Mouse (Mus musculus) frontal cortex, adult (tissue): ENCODE measurements around the gene D7Ertd443e.

Experiments
- ATAC-seq: cut with Nextera tagmentation; 2 replicates; pipeline ENCODE4 v1.9.2; 2017; ENCODE audit warnings: mild to moderate bottlenecking, moderate library complexity, mixed read lengths; ENCODE audit not compliant: low TSS enrichment

The D7Ertd443e gene

DNA sequence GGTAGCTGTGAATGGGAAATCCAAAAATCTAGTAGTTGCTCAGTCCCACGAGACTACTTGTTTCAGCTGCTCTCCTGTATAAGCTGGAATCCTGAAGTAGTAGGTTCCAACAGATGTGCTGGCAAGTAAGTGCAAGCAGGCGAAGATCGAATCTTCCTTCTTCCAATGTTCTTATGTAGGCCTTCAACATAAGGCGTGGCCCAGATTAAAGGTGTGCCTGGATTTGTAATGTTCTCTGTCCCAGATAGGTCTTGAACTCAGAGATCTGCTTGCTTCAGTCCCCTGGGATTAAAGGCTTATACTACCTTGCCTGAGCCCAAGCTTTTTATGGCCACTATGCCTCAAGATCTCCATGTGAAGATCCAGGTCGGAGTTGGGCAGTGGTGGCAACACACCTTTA, at the start of gene D7Ertd443e:
D7Ertd443e (minus strand) TSS at position 101 of the 400 bp plus-strand sequence.
- ATAC-seq: no peak

DNA sequence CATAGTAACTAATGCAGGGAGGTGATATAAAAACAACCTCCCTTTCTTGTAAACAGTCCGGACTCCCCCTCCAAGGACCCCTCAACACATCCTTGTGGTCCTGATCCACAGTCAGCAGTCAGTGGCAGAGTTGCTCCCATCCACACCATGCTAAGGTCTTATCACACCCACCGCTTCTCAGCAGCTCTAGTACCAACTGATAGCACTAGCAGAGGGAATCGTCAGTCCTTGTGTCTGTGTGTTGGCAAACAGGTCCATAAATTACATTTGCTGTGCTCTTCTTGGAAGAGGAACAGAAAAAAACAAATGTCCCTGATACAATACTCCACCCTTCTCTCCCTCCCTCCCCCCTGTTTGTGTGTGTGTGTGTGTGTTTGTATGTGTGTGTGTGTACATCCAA, 46.2 kb upstream of the D7Ertd443e start:
- no peak for ATAC-seq

DNA sequence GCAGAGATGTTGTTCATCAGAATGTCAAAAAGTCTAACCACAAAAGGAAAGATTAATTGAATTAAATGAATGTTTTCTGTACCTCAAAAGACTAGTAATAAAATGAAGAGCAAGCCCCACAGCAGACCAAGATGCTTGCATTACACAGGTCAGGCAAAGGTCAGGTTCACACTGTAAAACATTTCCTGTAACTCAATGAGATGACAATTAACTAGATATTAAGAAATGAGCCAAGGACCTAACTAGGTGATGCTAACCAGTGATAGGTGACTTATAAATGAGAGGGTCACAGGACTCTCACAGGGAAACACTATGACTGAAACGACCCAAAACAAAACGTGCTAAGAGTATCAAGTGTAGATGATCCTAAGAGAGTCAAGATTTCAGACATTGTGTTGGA, 43.2 kb upstream of the D7Ertd443e start:
- no peak for ATAC-seq

DNA sequence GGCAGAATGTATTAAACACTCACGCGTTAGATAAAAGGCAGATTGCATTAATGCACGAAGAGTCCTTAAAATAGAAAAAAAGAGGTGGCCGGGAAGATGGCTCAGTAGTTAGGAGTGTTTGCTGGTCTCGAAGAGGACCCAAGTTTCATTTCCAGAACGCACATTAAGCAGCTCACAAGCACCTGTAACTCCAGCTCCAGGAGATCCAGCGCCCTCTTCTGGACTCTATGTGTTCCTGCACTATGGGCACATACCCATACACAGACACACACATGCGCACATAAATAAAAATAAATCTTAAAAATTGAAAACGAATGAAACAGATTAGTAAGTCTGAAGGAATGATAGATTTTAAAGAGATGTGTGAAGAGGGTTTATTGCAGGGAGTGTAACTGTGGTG, 29.6 kb upstream of the D7Ertd443e start:
- no peak for ATAC-seq

DNA sequence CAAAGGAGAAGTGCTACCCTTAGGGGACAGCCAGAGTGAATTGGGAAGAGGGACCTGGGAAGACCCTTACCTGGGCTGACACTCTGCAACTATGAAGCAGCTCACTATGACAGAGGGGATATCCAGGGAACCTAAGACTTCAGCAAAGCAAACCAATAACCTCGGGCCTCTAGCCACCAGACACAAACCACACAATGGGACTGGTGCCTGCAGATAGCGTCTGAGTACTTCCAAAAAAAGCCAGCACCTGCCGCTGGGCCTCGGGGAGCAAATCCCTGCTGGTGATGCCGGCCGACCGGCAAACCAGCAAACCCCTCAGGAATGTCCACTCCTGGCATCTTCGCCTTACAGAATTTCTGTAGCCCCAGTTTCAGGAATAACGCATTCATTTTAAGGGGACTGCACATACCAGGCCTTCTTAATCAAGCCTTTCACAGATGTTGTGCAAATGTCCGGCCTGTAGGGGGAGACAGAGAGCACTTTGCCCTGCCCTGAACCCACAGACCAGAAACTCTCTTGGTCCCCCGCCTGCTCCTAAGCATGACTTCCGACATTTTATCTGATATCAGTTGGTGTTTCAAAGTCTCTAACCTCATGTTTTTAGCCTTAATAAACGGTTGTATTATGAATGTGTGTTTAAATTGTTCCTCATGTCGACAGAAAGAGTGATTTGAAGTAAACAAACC, 28.7 kb upstream of the D7Ertd443e start:
- no peak for ATAC-seq

DNA sequence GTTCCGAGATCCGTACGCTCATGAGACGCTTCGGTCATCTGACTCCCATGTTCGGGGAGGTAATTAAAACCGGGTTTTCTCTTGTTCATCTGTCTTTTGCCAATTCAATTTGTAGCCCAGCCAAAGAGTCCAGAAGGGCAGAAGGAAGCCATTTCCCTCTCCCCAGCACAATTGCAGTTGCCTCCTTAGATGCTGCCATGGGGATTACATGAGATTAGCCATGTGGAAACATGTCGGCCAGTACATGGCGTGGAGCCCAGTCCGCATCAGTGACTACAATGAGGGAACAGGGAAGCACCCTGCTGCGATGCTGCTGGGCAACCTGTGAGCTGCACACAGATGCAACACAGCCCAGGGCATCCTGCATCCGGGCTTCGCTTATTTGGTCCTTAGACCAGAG, 23.2 kb upstream of the D7Ertd443e start:
- ATAC-seq: no peak

DNA sequence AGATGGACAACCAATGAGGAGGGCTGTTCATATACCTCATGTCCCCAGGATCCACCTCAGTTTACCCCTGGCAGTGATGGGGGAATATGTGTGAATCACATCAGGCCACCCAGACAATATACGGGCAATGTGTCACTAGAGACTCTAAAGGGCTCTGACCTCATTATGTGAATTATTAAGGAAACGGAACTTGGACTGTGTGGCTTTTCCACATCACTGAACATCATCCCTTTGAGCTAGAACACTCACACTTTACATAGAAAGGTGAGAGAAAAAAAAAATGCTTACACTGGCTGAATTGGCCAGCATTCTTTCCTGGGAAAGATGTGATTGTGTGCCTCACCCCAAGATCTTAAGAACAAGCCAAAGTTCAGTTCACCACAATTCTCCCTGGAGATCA, 15.3 kb upstream of the D7Ertd443e start:
- ATAC-seq: no peak

DNA sequence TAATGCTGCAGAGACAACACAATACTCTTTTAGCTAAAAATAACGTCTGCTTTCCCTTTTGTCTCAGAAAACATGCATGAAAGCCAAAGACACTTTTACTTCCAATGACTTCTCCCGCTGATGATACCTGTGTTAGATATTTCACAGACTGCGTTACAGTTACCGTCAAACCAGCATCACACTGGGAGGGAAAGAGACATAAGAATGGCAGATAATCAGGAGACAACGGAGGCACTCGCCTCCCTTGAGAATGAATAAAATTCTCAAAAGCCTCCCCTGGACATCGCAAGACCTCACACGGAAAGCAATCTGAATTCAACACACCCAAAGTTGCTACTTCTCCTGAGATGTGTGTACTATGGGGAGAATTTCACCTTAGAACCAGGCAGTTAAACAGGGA, 11.3 kb upstream of the D7Ertd443e start:
- ATAC-seq: no peak

DNA sequence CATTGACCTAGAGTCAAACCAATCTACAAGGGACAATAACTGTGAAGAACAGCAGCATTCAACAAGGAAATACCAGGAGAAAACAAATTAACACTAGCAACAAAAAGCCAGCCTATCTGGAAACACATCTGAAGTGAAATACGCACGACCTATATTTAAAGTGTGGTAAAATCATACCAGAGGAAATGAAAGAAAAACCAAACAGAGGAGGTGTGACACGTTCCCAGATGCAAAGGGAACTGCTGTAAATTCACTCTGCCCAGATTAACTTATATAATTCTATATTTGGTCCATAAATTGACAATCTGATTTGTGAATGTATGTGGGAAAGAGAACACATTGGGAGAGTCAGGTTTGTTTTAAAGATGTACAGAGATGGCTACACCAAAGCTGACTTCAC, 2.7 kb downstream of the D7Ertd443e start:
- 0 out of 2 replicates have a peak, but pooled peaks have one; percentile 35 for ATAC-seq

DNA sequence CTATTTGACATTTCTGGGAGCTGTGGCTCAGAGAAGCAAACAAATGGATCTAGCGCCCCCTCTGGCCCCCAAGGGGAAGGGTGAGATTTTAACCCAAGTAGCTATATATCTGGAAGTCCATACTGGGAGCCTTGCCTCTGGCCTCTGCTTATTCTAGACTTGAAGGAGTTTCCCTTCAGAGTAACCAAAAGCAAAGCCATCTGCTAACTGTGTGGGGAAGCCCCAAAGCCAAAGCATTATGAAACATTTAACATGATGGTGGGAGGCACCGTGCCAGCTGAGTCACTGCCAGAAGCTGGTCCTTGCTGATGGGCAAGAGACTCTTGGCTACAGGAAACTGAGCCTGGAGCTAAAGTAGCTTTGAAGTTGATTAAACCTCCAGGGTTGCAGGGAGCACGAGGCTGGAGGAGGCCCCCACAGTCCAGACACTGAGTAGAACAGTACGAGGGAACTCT, 4.0 kb downstream of the D7Ertd443e start:
- peak; percentile 85 for ATAC-seq

DNA sequence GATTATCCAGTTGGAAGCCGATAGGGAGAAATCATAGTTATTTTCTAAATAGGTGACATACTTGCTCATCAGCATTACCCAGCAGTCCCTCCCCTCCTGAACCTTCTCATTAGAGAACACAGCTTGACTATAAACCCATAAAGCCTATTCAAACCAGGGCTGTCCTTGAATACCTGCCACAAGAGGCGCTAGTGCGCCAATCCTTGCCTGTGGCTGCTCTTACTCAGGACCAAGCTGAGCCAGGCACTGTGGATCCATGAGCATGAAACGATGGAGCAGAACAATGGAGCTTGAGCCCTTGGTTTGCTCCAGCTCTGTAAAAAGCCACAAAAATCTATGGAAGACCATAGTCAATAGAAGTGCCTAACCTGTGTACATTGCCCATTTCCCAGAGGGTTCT, 7.2 kb downstream of the D7Ertd443e start:
- ATAC-seq: peak; percentile 65

DNA sequence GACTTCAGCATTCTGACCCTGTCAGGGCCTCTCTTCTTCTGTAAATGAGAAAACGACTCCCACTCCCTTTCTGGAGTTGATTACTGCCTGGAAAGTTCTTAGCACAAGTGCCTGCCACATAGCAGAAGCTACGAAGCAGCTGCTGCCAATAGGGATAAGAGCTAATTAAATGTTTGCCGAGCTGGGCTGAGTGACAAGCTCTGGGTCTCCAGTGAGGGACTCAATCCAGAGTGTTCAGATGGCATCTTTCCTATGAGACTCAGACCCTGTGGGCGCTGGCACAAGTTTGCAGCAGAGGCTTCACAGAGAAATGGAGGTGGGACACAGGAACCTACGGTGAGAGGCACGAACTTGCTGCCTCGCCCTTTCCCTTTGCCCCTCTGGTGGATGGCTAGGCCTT, 8.7 kb downstream of the D7Ertd443e start:
- no peak for ATAC-seq

DNA sequence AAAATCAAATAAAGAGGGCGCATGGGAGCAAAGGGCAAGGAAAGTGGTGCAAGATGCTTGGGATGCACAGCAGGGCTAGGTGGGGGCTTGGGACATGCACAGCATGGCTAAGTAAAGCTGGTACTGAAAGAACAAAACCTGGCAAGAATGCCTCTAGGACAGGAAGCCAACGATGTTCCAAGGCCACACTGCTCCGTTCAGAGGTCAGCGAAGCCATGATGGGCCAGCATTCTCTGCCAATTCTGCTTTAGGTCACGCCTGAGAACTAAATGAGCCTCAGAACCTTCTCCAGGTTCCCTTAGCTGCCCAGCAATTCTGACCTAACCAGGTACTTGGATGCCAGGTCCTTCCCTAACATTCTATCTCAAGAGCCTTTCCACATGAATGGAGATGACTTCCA, 13.2 kb downstream of the D7Ertd443e start:
- no peak for ATAC-seq

DNA sequence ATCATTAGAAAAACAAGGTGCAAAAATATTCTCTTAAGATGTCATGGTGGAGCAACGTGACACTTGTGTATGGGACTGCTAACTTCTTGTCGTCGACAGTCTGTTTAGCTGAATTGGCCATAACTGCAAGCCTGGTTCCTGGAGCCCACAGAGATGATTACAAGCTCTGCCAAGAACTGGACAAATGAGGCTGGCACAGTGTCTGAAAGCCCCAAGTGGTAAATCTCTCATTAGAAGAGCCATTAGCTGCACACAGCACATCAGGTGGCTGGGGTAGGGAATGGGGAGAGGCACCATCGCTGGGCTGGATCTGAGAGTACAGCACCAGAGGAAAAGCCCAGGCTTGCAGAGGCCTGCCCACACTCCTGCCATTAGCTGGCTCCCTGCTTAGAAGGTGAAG, 16.2 kb downstream of the D7Ertd443e start:
- no peak for ATAC-seq

DNA sequence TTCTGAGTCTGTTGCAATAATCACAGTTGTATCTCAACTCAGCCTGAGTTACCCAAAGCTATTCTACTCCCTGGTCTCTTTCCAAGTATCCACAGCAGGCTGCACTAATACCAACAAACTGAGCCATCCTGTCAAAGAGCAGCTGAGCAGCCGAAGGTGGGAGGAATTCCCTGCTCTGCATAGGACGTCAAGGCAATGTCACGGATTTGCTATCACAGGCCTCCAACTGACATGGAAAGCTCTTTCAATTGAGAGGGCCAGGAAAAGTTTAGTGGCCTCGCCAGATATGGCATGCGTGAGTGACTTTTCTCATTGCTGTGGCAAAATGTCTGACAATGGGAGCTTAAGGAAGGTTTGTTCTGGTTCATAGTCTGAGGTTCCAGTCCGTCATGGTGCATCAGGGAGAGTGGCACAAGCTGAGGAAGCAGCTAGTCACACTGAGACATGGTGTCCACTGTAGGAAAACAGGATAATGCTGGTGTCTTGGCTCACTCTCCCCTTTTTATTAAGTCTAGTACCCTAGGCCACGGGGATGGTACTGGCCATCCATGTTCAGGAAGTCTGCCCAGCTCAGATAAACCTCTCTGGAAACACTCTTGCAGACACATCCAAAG, 23.1 kb downstream of the D7Ertd443e start:
- ATAC-seq: no peak

DNA sequence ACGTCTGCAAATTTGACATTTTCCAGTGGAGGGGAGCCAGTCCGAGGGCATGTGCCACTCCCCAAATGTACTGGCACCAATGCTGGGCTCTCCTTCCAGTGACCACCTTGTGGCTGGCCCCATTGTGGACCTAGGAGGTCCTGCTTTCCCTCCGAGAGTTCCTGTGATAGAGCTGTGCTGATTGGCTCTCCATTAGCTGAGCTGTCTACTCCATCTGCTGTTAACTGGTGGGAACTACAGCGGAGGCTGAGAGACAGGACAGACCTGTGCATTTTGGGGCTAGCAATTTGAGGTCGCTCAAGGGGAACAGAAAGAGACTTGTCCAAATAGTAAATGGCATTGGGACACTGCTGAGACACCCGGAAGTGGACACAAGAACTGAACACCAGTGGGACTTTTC, 36.6 kb downstream of the D7Ertd443e start:
- ATAC-seq: peak; percentile 95

DNA sequence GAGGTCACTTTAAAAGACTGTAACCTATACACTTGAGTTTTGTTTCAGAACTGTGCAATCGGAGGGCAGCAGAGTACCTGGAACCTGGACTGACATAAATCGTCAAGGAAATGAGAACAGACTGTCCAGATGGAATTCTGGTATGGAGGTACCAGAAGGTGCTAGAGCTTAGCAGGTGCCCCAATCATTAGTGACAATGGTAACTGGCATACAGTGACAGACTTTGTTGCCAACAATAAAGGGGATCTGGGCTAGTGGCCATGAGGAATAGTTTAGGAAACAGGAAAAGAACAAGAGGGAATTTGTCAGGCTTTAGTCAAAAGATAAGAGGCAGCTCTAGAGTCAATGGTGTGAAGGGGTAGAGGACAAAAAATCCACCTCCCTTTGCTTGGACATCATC, 43.3 kb downstream of the D7Ertd443e start:
- no peak for ATAC-seq

DNA sequence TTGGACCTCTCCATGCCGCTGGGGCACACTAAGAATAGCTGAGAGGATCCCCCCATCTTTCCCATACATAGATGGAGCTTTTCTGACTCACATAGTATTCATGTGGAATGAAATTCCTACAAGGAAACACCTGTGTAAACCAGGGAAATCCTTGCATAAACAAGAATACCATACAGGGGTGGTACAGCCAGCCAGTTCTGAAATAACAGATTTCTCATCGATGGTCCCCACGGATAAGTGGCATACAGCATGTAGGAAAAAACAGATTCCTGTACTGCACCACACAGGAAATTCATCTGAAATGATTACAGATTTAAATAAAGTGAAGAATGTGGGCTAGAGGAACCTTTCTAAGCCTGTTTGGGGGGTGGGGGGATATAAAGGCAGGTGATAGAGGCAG, 49.5 kb downstream of the D7Ertd443e start:
- no peak for ATAC-seq

DNA sequence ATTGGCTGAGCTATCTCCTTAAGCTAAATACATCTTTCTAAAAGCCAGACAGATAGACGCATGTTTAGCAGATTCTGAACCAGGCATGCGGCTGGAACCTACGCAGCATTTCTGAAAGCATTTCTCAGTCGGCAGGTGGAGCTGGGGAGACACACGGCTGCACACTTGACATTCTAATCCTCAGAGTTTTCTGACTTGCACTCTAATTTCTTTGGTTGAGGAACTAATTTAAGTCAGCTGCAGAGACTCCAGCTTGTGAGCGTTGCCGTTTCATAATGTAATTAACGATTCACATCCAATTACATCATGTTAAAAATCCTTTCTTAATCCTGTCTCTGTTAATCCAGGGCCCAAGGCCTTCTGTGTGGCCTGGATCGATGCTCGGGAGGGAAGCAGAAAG, 64.5 kb downstream of the D7Ertd443e start:
- ATAC-seq: peak; percentile 85

DNA sequence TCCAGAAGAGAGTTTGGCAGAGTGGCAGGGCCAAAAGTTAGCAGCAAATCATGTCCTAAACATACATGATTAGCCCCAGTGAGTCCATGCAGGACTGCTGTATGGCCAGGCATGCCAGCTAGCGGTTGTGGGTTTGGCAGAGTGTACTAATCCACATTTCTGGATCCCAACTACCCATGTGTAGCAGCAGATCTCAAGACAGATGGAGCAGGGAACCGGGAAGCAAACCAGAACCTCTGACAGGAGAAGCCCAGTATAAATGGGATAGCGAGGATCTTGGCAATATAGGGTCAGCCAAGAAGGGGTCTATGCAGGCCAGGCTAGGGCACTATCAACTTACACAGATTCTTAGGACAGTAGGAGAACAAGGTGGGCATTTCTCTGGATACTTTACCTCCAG, 83.4 kb downstream of the D7Ertd443e start:
- no peak for ATAC-seq

DNA sequence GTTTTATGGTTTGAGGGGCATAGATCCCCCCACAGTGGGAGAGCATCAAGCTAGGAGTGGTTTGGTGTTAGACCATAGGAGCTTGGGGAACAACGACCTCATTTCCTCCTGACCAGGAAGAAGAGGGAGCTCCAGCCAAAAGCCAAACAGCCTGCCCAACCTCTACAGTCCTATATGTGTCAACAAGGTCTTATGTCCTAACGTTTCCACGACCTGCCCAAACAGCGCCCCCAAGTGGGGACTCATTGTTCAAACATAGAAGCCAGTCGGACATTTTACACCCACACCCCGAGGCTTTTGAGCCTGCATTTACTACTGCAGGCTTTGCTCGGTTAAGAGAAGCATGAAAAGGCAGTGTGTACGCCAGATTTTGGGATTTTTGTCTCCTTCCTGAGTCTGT, 84.2 kb downstream of the D7Ertd443e start:
- no peak for ATAC-seq

DNA sequence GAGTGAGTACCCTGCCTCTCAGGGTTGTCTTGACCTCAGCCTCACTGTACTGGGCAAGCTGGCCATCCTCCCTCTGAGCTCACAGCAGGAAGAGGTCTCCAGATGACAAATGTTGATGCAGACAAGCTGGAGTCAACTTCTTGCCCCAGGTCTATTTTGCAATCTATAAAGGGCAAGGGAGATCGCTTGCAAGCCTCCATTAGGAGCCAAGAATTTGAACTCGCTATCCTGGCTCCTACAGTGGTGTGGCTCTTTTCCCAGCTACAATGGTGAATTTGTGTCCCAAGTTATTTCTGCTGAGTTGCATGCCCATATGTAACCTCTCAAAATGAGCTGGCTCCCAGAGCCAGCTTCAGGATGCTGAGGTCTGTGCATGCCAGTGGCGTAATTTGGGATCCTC, 92.7 kb downstream of the D7Ertd443e start:
- ATAC-seq: no peak

DNA sequence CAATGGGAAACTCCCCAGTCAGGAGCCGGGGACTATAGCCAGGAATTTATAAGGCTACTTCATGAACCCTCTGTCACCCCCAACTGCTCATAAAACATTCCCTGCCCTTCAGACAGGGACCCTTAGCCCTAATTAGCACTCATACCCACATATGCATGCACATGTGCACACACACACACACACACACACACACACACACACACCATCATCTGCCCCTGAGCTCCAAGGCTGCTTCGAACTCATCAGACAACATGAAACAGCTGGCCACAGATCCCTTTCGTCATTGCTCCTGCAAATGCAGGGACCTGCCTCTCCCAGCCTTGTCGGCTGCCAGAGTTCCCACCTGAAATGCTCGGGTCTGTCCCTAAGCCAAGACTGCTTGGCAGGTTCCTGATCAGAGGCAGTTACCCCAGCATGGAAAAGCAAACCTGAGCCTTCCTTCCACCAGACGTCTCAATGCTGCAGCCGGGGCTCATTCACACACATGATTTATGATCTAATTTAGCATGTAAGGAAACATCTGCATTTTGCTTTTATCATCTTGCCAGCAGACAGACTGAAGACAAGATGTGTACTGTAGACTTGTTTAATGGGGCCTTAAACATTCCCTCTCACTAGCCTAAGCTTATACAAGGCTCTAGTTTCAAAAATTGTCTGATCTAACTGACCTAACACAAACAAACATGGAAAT, 95.7 kb downstream of the D7Ertd443e start:
- ATAC-seq: no peak
